Mouse (Mus musculus) olfactory bulb, adult 2 months (tissue): Measurements from ENCODE around the gene Fggy.

Experiments used
- CTCF ChIP-seq: fragments of 200-500 bp; IDR thresholded peaks from 2 replicates; pipeline ENCODE4 v1.5.1; 2012; ENCODE audit warnings: low read depth, mild to moderate bottlenecking, low read length, moderate library complexity; ENCODE audit not compliant: insufficient read depth
- POLR2A ChIP-seq: fragments of 200-500 bp; IDR thresholded peaks from 2 replicates; pipeline ENCODE4 v1.6.1; 2012; ENCODE audit warnings: mild to moderate bottlenecking, low read depth, low read length, moderate library complexity; ENCODE audit not compliant: insufficient read depth

DNA sequence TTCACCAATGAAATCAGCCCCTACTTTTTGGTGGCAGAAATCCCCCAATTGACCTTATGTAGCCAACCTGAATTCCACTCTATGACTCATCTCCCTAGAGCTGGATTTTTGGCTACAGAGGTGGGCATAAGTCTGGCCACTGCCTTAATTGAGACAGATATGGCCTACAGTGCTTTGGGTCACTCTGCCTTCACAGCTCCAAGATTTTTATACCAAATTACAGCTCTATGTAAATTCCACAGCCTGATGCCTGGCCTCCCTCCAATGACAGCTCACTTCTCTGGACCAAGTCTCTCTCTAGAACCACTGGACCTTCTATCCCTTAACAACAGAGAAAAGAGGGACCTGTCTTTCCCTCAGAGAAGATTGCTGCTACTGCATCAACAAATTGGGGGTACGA is 371.5 kb downstream of the Fggy start:
- TF ChIP-seq CTCF (no peak), POLR2A (no peak)
